Mouse (Mus musculus): Measurements from ENCODE around the gene Rab6a. TPM values are rescaled to one million over a fixed set of nuclear protein-coding genes. Genes with fewer than 3 reads are reported as not detected.

Rab6a gene
- polyA plus RNA-seq, 1 experiment from 2014 or later: 40.2 TPM

DNA sequence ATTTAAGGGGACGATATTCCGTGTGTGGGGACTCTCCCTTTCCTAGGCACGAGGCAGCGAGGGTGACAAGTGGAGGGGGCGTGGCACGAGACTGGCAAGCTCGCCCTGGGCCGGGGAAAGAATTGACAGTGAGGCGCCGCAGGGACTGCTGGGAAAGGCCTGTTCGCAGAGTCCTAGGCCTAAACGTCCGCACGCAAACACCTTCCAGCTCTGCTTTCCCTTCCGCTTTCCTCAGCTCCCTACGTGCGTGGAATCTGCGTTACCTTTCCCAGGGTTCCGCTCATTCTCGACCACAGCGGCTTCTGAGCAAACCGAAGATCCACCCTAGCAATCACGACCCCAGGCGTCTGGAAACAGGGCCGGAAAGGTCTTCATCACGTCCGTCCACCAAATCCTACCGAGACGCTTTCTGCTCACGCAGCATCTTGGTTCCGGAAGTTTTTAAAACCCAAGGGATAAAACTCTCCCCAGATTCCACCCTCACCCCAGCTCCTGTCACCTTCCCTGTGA is 24.4 kb upstream of the Rab6a start:
- WGBS (ENCODE audit: insufficient replicate concordance): under 1% methylated on average over 31 of the region's 31 CpGs
- DNase-seq: peak; percentile 87
- Histone ChIP-seq H3K27ac (peak overlapping the region; percentile 84), H3K4me3 (replicated peaks) (peak overlapping the region; percentile 71), H3K36me3 (peaks cover 5% of the 10 kb centered on the region; the same call in 1 of the 2 replicates), H3K9me3 (replicated peaks) (no peaks in the 10 kb centered on the region), H3K27me3 (no peaks in the 10 kb centered on the region), H3K9ac (peak overlapping the region; percentile 82), H3K4me2 (peak overlapping the region; percentile 70), H3K4me1 (replicated peaks) (peaks cover 32% of the 10 kb centered on the region)
- peak; percentile 95 for ATAC-seq (ENCODE audit: low read depth)

DNA sequence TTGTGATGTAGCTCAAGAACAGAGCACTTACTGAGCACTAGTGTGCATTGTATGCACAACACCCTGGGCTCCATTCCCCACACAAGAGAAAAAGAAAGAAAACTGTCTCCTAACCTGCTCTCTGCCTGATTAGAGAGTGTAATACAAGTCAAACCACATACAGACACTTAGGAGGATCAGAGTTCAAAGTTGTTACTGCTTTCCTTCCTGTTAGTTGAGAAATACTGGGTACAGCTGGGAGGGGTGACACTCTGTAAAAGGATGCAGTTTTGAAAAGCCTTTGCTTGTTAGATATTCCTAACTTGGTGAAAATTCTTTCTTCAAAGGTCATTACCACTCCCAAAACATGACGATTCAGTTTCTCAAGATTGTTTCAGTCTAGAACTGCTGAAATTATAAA is 17.4 kb upstream of the Rab6a start:
- no peak overlapping the region for H3K4me2 ChIP-seq
- ATAC-seq (ENCODE audit: low read depth) (no peak), DNase-seq (no peak)
- peak overlapping the region; percentile 5; the same call in 1 of the 2 replicates for H3K9ac ChIP-seq
- no peaks in the 10 kb centered on the region for H3K27me3 ChIP-seq
- H3K27ac ChIP-seq: peak overlapping the region; percentile 60
- peaks cover 11% of the 10 kb centered on the region for H3K4me1 ChIP-seq (replicated peaks)
- no peaks in the 10 kb centered on the region for H3K36me3 ChIP-seq
- H3K9me3 ChIP-seq (replicated peaks): no peaks in the 10 kb centered on the region
- 58% methylated on average over 1 of the region's 1 CpGs for WGBS (ENCODE audit: insufficient replicate concordance)
- H3K4me3 ChIP-seq (replicated peaks): no peak overlapping the region

DNA sequence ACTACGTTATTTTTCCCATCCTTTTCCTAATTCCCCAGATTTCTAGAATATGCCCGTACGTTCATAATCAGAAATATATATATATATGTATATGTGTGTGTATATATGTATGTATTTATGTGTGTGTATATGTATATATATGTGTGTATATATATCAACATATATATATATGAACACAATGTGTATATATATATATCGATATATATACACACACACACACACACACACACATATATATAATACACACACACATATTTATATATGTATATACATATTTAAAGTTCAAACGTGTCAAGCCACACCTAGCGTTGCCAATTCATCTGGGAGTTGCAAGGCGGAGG is 16.7 kb upstream of the Rab6a start:
- Histone ChIP-seq H3K4me1 (replicated peaks) (peaks cover 11% of the 10 kb centered on the region), H3K9ac (peak overlapping the region; percentile 67), H3K27ac (peak overlapping the region; percentile 71), H3K4me3 (replicated peaks) (peak overlapping the region; percentile 62), H3K36me3 (no peaks in the 10 kb centered on the region), H3K4me2 (peak overlapping the region; percentile 67), H3K27me3 (no peaks in the 10 kb centered on the region), H3K9me3 (replicated peaks) (no peaks in the 10 kb centered on the region)
- DNase-seq (no peak), ATAC-seq (ENCODE audit: low read depth) (no peak; the same call in 1 of the 2 replicates)
- WGBS (ENCODE audit: insufficient replicate concordance): 39% methylated on average over 7 of the region's 7 CpGs

DNA sequence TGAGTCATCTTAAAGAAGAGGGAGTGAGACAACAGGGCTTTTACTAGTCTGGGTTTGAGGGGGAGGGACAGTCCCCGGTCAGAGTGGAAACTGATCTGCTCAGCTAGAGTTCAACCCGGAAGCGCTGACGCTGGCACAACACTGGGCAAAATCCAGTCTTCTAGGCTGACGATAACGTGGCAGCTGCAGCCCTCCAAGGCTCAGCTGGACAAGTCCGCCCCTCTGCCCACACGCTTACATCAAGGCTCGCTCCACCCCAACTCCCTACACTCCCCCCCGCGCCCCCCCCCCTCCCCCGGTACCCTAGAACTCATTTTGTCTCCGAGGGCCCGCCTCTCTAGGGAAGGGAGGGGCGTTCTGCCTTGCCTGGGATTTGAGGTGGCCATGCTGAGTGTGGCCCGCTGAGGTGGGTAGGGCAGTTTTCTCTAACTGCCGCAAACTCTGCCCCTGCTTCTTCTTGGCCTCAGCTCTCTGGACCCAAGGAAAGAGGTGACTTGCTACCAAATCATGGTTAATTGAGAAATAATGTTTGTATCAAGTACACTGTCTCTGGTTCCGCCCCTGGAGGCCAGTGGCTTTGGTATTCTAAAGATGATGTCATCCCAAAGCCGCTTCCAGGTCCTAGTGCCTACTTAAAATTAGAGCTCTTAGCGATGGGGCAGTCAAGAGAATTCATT is 16.2 kb upstream of the Rab6a start:
- H3K36me3 ChIP-seq: no peaks in the 10 kb centered on the region
- no peaks in the 10 kb centered on the region for H3K27me3 ChIP-seq
- WGBS (ENCODE audit: insufficient replicate concordance): under 1% methylated on average over 20 of the region's 20 CpGs
- DNase-seq (peak; percentile 72), ATAC-seq (ENCODE audit: low read depth) (peak; percentile 93)
- H3K4me1 ChIP-seq (replicated peaks): peaks cover 11% of the 10 kb centered on the region
- peak overlapping the region; percentile 62 for H3K4me3 ChIP-seq (replicated peaks)
- H3K27ac ChIP-seq: peak overlapping the region; percentile 71
- H3K9me3 ChIP-seq (replicated peaks): no peaks in the 10 kb centered on the region
- peak overlapping the region; percentile 67 for H3K9ac ChIP-seq
- H3K4me2 ChIP-seq: peak overlapping the region; percentile 67

DNA sequence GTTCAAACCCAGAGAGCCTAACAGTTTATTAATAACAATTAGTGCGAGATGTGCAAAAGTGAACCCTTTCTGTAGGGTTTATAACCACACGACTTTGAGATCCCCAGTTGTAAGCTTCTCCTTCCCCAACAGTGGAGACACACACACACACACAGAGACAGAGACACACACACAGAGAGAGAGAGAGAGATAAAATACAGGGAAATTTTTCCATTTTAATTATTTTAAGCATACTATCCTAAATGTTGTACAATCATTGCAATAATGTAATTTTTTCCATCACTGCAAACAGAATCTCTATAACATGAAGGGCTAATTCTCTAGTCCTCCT is 15.7 kb upstream of the Rab6a start:
- no peak for ATAC-seq (ENCODE audit: low read depth)
- 16% methylated on average over 2 of the region's 2 CpGs for WGBS (ENCODE audit: insufficient replicate concordance)

DNA sequence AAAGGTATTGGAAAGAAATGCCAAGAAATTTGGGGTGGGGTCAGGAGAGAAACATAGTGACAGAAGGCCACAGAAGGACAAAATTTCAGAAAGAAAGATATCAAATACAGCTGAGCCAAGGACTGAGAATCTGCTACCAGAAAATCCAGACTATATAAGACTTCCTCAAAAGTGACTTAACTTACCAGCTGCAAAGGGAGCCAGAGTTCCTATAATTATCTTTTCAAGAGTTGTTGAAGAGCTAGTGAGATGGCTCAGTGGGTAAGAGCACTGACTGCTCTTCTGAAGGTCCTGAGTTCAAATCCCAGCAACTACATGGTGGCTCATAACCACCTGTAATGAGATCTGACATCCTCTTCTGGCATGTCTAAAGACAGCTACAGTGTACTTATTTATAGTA is 13.9 kb upstream of the Rab6a start:
- no peak for DNase-seq
- Histone ChIP-seq H3K9ac (no peak overlapping the region), H3K4me2 (no peak overlapping the region), H3K36me3 (no peaks in the 10 kb centered on the region), H3K4me1 (replicated peaks) (peaks cover 11% of the 10 kb centered on the region), H3K27me3 (no peaks in the 10 kb centered on the region), H3K4me3 (replicated peaks) (no peak overlapping the region), H3K27ac (no peak overlapping the region), H3K9me3 (replicated peaks) (no peaks in the 10 kb centered on the region)
- no peak for ATAC-seq (ENCODE audit: low read depth)

More for the DNA sequence above, 15.7 kb upstream of the Rab6a start:
- H3K9ac ChIP-seq: peak overlapping the region; percentile 67
- peak overlapping the region; percentile 71; the same call in 1 of the 2 replicates for H3K27ac ChIP-seq
- no peaks in the 10 kb centered on the region for H3K36me3 ChIP-seq
- H3K27me3 ChIP-seq: no peaks in the 10 kb centered on the region
- H3K4me3 ChIP-seq (replicated peaks): peak overlapping the region; percentile 62
- DNase-seq: no peak
- no peaks in the 10 kb centered on the region for H3K9me3 ChIP-seq (replicated peaks)
- peak overlapping the region; percentile 67 for H3K4me2 ChIP-seq
- H3K4me1 ChIP-seq (replicated peaks): peaks cover 11% of the 10 kb centered on the region

DNA sequence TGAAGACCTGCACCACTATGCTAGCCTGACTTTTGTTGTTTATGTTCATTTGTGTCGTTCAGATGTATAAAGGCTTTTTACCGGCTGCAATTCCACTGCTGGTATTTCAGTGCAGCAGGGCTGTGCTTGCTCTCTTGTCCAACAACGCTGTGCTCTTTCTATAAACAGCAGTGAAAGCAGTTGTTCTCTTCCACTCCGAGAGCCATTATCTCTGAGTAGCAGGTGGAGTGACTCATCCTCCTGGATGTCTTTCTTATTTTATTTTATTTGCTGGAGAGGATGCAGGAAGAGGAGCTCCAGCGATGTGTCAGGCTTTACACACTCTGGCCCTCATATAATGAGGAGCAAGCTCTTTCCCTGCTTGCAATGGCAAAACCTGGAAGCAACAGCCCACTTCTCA is 7.0 kb upstream of the Rab6a start:
- no peaks in the 10 kb centered on the region for H3K36me3 ChIP-seq
- WGBS (ENCODE audit: insufficient replicate concordance): 40% methylated on average over 5 of the region's 5 CpGs
- no peak overlapping the region for H3K27ac ChIP-seq
- H3K4me2 ChIP-seq: no peak overlapping the region
- no peaks in the 10 kb centered on the region for H3K4me1 ChIP-seq (replicated peaks)
- DNase-seq (no peak), ATAC-seq (ENCODE audit: low read depth) (no peak)
- H3K27me3 ChIP-seq: 0 out of 2 replicates have a peak, but pooled peaks cover 7% of the 10 kb centered on the region
- H3K4me3 ChIP-seq (replicated peaks): no peak overlapping the region
- H3K9ac ChIP-seq: no peak overlapping the region
- no peaks in the 10 kb centered on the region for H3K9me3 ChIP-seq (replicated peaks)

DNA sequence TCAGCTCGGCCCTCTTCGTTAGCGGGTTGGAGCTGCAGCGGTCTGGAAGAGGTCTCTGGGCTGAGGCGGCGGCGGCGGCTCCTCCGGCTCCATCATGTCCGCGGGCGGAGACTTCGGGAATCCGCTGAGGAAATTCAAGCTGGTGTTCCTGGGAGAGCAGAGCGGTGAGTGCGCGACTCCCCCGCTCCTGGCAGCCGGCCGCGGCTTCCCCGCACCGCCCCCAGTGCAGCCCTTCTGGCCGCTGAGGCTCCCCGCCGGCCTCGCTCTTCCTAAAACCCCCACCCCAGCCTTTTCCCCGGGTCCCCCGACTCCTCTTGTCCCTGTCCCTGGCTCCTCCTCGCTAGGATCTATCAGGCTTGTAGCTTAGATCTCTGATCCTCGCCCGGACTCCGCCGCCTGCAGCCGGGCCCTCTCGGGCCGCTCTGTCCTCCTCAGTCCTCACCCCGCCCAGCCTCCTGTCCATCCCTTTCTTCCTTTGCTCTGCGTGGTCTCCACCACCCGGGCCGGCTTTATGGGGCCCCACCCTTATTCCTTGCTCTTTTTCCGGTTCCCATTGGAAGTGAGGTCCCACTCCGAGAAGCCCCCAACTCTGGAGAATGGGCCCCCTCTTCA is 1.0 kb downstream of the Rab6a start, which contains the start of gene Mrpl48:
TSS of gene Mrpl48 (minus strand) at position 172 of the 612 bp plus-strand sequence.
- WGBS (ENCODE audit: insufficient replicate concordance): under 1% methylated on average over 43 of the region's 43 CpGs
- H3K9me3 ChIP-seq (replicated peaks): no peaks in the 10 kb centered on the region
- DNase-seq (peak; percentile 45), ATAC-seq (ENCODE audit: low read depth) (peak; percentile 21)
- H3K36me3 ChIP-seq: no peaks in the 10 kb centered on the region
- H3K27ac ChIP-seq: peak within 1 kb of the TSS; percentile 98
- peaks cover 28% of the 10 kb centered on the region for H3K4me1 ChIP-seq (replicated peaks)
- H3K27me3 ChIP-seq: 0 out of 2 replicates have a peak, but pooled peaks cover 7% of the 10 kb centered on the region
- H3K4me3 ChIP-seq (replicated peaks): peak within 1 kb of the TSS; percentile 83
- H3K4me2 ChIP-seq: peak within 1 kb of the TSS; percentile 92
- peak within 1 kb of the TSS; percentile 96 for H3K9ac ChIP-seq

DNA sequence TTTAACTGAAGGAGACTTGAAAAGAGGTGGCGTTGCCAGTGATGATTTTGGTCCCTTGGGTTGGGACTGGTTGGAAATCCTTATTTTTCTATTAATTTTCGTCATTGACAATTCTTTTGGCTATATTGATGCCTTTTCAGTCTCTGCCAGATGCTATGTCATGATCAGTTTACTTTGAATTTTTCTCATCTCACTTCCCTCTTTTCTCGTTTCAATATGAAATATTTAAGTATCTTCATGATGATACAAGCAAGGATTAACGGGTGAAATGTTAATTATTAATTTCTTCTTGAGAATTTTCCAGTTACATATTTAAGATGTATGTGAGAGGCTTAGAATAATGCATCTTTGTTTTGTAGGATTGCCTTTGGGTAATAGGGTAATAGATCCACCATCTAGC is 1.7 kb downstream of the Rab6a start:
- 14% methylated on average over 4 of the region's 4 CpGs for WGBS (ENCODE audit: insufficient replicate concordance)
- no peaks in the 10 kb centered on the region for H3K36me3 ChIP-seq
- 0 out of 2 replicates have a peak, but pooled peaks cover 3% of the 10 kb centered on the region for H3K27me3 ChIP-seq
- DNase-seq (no peak), ATAC-seq (ENCODE audit: low read depth) (no peak)
- peak overlapping the region; percentile 92 for H3K4me2 ChIP-seq
- H3K9me3 ChIP-seq (replicated peaks): no peaks in the 10 kb centered on the region
- peak overlapping the region; percentile 83 for H3K4me3 ChIP-seq (replicated peaks)
- peak overlapping the region; percentile 98 for H3K27ac ChIP-seq
- H3K9ac ChIP-seq: peak overlapping the region; percentile 96
- peaks cover 30% of the 10 kb centered on the region for H3K4me1 ChIP-seq (replicated peaks)

DNA sequence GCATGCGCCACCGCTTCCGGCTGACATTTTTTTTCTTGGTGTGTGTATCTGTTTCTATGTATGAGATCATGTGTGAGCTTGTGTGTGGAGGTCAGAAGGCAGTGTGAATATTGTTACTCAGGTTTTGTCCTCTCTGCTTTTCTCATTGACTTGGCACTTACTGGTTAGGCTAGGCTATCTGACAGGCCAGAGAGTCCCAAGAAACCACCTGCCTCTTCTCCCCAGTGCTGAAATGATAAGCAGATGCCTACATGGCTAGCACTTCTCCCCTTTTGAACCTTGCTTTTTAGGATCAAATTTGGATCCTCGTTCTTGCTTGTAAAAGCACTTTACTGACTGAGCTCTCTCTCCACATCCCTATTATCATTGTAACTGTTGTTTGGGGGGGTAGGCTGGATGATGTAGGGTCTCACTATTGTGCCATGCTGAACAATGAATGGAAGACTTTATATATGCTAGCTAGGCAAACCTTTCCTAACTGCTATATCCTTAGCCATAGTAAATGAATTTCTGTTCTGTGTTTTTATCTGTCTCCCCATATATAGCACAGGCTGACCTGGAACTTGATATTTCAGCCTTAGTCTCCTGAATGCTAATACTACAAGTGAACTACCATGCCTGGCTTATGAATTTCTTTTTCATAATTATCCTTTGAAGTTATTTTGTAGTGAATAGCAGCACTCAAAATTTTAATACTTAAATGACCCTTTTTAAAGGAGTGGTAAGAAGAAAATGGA is 9.1 kb downstream of the Rab6a start:
- peak; percentile 91 for ATAC-seq (ENCODE audit: low read depth)

DNA sequence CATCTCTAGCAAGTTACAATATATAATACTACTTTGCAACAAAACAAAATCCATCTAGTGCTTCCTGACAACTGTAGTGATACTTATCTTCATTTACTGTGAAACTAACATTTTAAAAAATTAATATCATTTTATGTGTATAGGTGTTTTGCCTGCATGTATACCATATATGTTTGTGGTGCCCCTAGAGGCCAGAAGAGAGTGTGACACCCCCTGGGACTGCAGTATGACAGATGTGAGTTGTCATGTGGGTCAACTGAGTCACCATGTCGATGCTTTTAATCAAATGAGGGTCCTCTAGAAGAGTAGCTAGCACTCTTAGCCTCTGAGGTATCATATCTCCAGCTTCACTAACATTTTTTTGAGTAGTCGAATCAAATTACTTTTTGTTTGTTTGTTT is 15.1 kb downstream of the Rab6a start:
- no peak overlapping the region for H3K9ac ChIP-seq
- no peak overlapping the region for H3K4me2 ChIP-seq
- 57% methylated on average over 2 of the region's 2 CpGs for WGBS (ENCODE audit: insufficient replicate concordance)
- no peaks in the 10 kb centered on the region for H3K27me3 ChIP-seq
- no peak overlapping the region for H3K4me3 ChIP-seq (replicated peaks)
- H3K36me3 ChIP-seq: peaks cover 4% of the 10 kb centered on the region; the same call in 1 of the 2 replicates
- peaks cover 18% of the 10 kb centered on the region for H3K4me1 ChIP-seq (replicated peaks)
- H3K27ac ChIP-seq: no peak overlapping the region
- DNase-seq: no peak
- H3K9me3 ChIP-seq (replicated peaks): no peaks in the 10 kb centered on the region
- no peak; the same call in 1 of the 2 replicates for ATAC-seq (ENCODE audit: low read depth)

More for the DNA sequence above, 9.1 kb downstream of the Rab6a start:
- peak overlapping the region; percentile 42; the same call in 1 of the 2 replicates for H3K9ac ChIP-seq
- H3K4me2 ChIP-seq: peak overlapping the region; percentile 42
- no peak overlapping the region for H3K4me3 ChIP-seq (replicated peaks)
- peak overlapping the region; percentile 72 for H3K27ac ChIP-seq
- no peaks in the 10 kb centered on the region for H3K27me3 ChIP-seq
- DNase-seq: peak; percentile 36
- H3K36me3 ChIP-seq: peaks cover 4% of the 10 kb centered on the region; the same call in 1 of the 2 replicates
- H3K9me3 ChIP-seq (replicated peaks): no peaks in the 10 kb centered on the region
- peaks cover 44% of the 10 kb centered on the region for H3K4me1 ChIP-seq (replicated peaks)
- 72% methylated on average over 4 of the region's 4 CpGs for WGBS (ENCODE audit: insufficient replicate concordance)

All from liver, embryonic 13.5 days (tissue).